Mouse (Mus musculus) liver, embryonic 14.5 days (tissue): ENCODE data around the gene Xxylt1. TPM values are rescaled to one million over a fixed set of nuclear protein-coding genes. Genes with fewer than 3 reads are reported as not detected.
A peak's percentile ranks its signal among the peaks of the same experiment; 100 is the strongest.

ENCODE experiments used
- ATAC-seq: fragments of 200-750 bp; cut with Nextera tagmentation; 2 replicates; pipeline ENCODE4 v1.8.0; 2017; ENCODE audit warnings: moderate number of reproducible peaks, mild to moderate bottlenecking, moderate library complexity; ENCODE audit not compliant: insufficient read depth
- DNase-seq, 3 experiments: peaks; one replicate each; pipeline ENCODE4 v3.0.0-alpha.2; 2012 to 2013; ENCODE audit warnings: low read depth in 3 of 3, low spot score in 3 of 3
- H3K27ac ChIP-seq: fragments of 300-500 bp; sonication (generic); 2 replicates; pipeline ENCODE4 v1.5.1; 2014; ENCODE audit warnings: moderate library complexity, mild to moderate bottlenecking, control low read depth, inconsistent platforms
- H3K27me3 ChIP-seq: fragments of 300-500 bp; sonication (generic); 2 replicates; pipeline ENCODE4 v1.6.1; 2014; ENCODE audit warnings: mild to moderate bottlenecking, low read length, moderate library complexity; ENCODE audit not compliant: control insufficient read depth, insufficient read depth
- H3K36me3 ChIP-seq: fragments of 300-500 bp; sonication (generic); replicated peaks from 2 replicates; pipeline ENCODE4 v1.6.1; 2014; ENCODE audit warnings: low read depth; ENCODE audit not compliant: control insufficient read depth, insufficient read depth
- H3K4me1 ChIP-seq, 2 experiments: fragments of 200-500 bp in 1 of 2; fragments of 300-500 bp in 1 of 2; sonication (generic) in 1 of 2; replicated peaks; 2 replicates each; pipeline ENCODE4 v1.6.1; 2012 to 2014; ENCODE audit warnings: antibody characterized with exemption in 1 of 2, inconsistent platforms in 1 of 2, low read length in 1 of 2; ENCODE audit not compliant: control insufficient read depth in 2 of 2, insufficient read depth in 2 of 2
- H3K4me2 ChIP-seq: fragments of 300-500 bp; sonication (generic); 2 replicates; pipeline ENCODE4 v1.6.1; 2014; ENCODE audit warnings: low read depth, mild to moderate bottlenecking, control low read depth, moderate library complexity
- H3K4me3 ChIP-seq, 2 experiments: fragments of 200-500 bp in 1 of 2; fragments of 300-500 bp in 1 of 2; sonication (generic) in 1 of 2; 2 replicates each; pipeline ENCODE4 v1.5.1; 2012 to 2014; ENCODE audit warnings: low read depth in 2 of 2, low read length in 2 of 2, mild to moderate bottlenecking in 2 of 2, control low read depth in 1 of 2, inconsistent platforms in 1 of 2, moderate library complexity in 1 of 2; ENCODE audit not compliant: insufficient read depth in 1 of 2
- H3K9ac ChIP-seq: fragments of 300-500 bp; sonication (generic); replicated peaks from 2 replicates; pipeline ENCODE4 v1.6.1; 2014; ENCODE audit warnings: mild to moderate bottlenecking, control low read depth, moderate library complexity
- H3K9me3 ChIP-seq: fragments of 300-500 bp; sonication (generic); 2 replicates; pipeline ENCODE4 v1.6.1; 2016; ENCODE audit warnings: low read length, mixed read lengths; ENCODE audit not compliant: control insufficient read depth
- CTCF ChIP-seq: IDR thresholded peaks from 2 replicates; pipeline ENCODE4 v1.5.1; 2016; ENCODE audit warnings: antibody characterized with exemption, low read depth, control low read depth
- EP300 ChIP-seq: IDR thresholded peaks from 2 replicates; pipeline ENCODE4 v1.6.1; 2016; ENCODE audit warnings: antibody characterized with exemption, low read depth
- WGBS: fragments of 180-500 bp; shearing (Covaris S2); extraction: QIAGEN DNeasy Blood & Tissue Kit; methylation state at CpG from one replicate; pipeline ENCODE4 v1.1.7; 2014; ENCODE audit not compliant: insufficient replicate concordance; 5-methylcytosine and 5-hydroxymethylcytosine counted together
- polyA plus RNA-seq, 2 experiments: library from polyadenylated mRNA; depleted of rRNA in 1 of 2; stranded (reverse) in 1 of 2; unstranded in 1 of 2; fragments of >200 nt; fragmentation: Nextera tagmentation in 1 of 2; extraction: Ambion mirVana in 1 of 2; gene quantifications; 2 replicates each; pipeline versions ENCODE4 v1.2.1 to v1.2.3; 2012 to 2014

The Xxylt1 gene
- polyA plus RNA-seq, 2 experiments: 1.8 TPM

DNA sequence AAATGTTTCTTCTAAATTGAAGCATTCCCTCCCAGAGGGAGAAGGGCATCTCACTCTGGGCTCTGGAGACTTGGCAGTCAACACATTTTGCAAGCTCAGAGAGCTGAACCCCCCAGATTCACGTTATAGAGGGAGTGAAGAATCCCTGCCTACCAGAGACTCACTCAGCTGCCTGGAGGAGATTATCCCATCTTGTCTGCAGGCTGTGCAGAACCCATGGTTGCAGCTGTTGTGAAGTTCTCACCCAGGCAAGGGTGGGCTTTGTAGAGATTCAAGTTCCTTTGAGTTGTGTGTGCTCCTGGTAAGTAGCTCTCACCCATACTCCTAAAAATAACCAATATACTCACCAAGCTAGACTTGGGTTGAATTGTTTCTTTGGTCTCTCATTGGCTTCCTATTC lies 132.6 kb downstream of the Xxylt1 start:
- Histone ChIP-seq H3K27me3 (no peaks in the 10 kb centered on the region), H3K4me2 (no peak overlapping the region), H3K9ac (no peak overlapping the region), H3K27ac (no peak overlapping the region), H3K4me3 (no peak overlapping the region), H3K4me1 (peaks cover 0 to 15% of the 10 kb centered on the region in 2 experiments; a peak in 2 of 4 replicates), H3K9me3 (no peaks in the 10 kb centered on the region), H3K36me3 (no peaks in the 10 kb centered on the region)
- no peak for ATAC-seq
- no peak for TF ChIP-seq EP300
- no peak for TF ChIP-seq CTCF
- no peak for DNase-seq
- WGBS: 33% methylated on average over 1 of the region's 1 CpGs

DNA sequence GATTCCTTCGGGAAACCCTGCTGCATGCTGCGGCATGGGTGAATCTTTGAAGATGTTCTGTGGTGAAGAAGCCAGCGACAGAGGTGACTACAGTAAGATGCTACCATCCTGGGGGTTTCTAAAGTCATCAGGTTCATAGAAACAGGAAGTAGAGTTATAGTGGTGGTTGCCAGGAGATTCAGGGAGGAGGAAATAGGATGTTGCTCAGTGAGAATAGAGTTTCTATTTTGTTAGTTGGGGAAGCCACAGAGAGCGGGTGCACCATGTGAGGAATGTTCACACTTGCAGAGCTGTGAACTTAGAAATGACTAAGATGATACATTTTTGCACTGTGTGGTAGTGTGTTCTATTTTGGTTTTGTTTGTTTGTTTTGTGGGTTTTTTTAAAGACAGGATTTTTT lies 133.0 kb downstream of the Xxylt1 start:
- Histone ChIP-seq H3K4me3 (no peak overlapping the region), H3K27me3 (no peaks in the 10 kb centered on the region), H3K36me3 (no peaks in the 10 kb centered on the region), H3K27ac (no peak overlapping the region), H3K4me2 (no peak overlapping the region), H3K9ac (no peak overlapping the region), H3K4me1 (peaks cover 0 to 15% of the 10 kb centered on the region in 2 experiments; a peak in 2 of 4 replicates), H3K9me3 (no peaks in the 10 kb centered on the region)
- DNase-seq (no peak), ATAC-seq (no peak)
- TF ChIP-seq EP300 (no peak), CTCF (no peak)
- WGBS: 48% methylated on average over 4 of the region's 4 CpGs

DNA sequence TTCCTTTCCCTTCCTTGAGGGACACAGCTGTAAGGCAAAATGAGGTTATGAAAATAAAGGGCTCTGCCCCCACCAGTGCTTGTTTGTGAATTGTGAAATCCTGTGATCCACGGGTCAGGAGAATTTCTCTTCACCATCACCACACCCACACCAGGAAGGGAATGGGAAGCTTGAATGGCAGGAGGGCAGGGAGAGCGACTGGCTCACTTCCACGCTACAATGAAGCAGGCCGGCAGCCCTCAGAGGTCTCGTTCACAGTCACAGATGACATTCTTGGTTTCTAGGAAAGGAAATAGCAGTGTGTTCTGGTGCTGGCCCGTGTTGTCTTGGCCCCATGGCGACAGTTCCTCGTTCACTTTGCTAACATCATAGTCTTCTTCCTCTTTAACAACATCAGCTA lies 136.3 kb downstream of the Xxylt1 start:
- no peak overlapping the region for H3K9ac ChIP-seq
- H3K36me3 ChIP-seq: no peaks in the 10 kb centered on the region
- DNase-seq (no peak), ATAC-seq (no peak)
- no peak overlapping the region for H3K4me3 ChIP-seq
- no peaks in the 10 kb centered on the region for H3K9me3 ChIP-seq
- no peak overlapping the region for H3K4me2 ChIP-seq
- H3K27me3 ChIP-seq: no peaks in the 10 kb centered on the region
- TF ChIP-seq EP300: no peak
- no peak for TF ChIP-seq CTCF
- H3K4me1 ChIP-seq: peaks cover 0 to 15% of the 10 kb centered on the region in 2 experiments; a peak in 2 of 4 replicates
- no peak overlapping the region for H3K27ac ChIP-seq
- WGBS: 31% methylated on average over 8 of the region's 8 CpGs

DNA sequence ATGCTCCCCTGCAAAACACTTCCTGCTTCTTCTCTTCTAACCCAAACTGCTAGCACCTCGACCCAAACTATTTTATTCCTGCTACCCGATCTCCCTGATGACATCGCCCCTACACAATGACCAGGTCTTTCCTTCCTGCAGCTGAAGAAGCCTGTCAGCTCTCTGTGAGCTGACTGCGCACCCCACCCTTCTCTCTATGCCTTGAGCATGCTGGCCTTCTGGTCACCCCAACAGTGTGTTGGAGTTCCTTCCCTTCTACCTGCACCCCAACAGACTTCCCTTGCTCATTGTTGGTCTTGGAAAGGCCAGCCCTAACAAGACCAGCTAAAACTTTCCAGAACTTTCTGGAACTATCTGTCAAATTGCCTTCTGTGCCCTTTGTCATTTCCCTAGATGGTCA lies 137.3 kb downstream of the Xxylt1 start:
- Histone ChIP-seq H3K27me3 (no peaks in the 10 kb centered on the region), H3K4me1 (peaks cover 0 to 15% of the 10 kb centered on the region in 2 experiments; a peak in 2 of 4 replicates), H3K9ac (no peak overlapping the region), H3K36me3 (no peaks in the 10 kb centered on the region), H3K9me3 (no peaks in the 10 kb centered on the region), H3K4me3 (no peak overlapping the region), H3K27ac (no peak overlapping the region), H3K4me2 (no peak overlapping the region)
- DNase-seq (no peak), ATAC-seq (no peak)
- WGBS: 47% methylated on average over 4 of the region's 4 CpGs
- TF ChIP-seq CTCF: no peak
- no peak for TF ChIP-seq EP300

DNA sequence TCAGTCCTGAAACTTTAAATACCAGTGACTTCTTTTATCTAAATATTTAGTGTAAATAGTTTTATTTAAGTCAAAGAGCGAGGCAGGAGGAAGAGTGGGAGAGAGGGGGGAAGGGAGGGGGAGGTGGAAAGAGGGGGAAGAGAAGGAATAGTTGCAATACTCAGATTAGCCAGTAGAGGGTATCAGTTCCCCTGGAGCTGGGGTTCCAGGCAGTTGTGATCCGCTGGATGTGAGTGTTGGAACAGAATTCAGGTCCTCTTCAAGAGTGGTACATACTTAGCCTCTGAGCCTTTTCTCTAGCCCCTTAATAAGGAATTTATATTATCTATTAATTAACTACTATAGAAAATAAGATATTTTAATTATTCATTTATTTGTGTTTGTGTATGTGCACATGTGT lies 140.5 kb downstream of the Xxylt1 start:
- Histone ChIP-seq H3K9me3 (no peaks in the 10 kb centered on the region), H3K27ac (no peak overlapping the region), H3K9ac (no peak overlapping the region), H3K4me2 (no peak overlapping the region), H3K27me3 (no peaks in the 10 kb centered on the region), H3K36me3 (no peaks in the 10 kb centered on the region), H3K4me1 (peaks cover 0 to 14% of the 10 kb centered on the region in 2 experiments; a peak in 2 of 4 replicates), H3K4me3 (no peak overlapping the region)
- WGBS: 54% methylated on average over 2 of the region's 2 CpGs
- no peak for DNase-seq
- TF ChIP-seq EP300 (no peak), CTCF (peak; percentile 61)
- no peak for ATAC-seq
